Mouse (Mus musculus) kidney, embryonic 15.5 days (tissue): Measurements from ENCODE around the gene Elovl7. TPM values are rescaled to one million over a fixed set of nuclear protein-coding genes. Genes with fewer than 3 reads are reported as not detected.

ENCODE experiments used
- ATAC-seq: fragments of 200-750 bp; cut with Nextera tagmentation; replicated peaks from 2 replicates; pipeline ENCODE4 v1.8.0; 2017; ENCODE audit warnings: moderate TSS enrichment; ENCODE audit not compliant: low FRiP score
- H3K27ac ChIP-seq: fragments of 300-500 bp; sonication (generic); 2 replicates; pipeline ENCODE4 v1.5.1; 2015; ENCODE audit warnings: mild to moderate bottlenecking, inconsistent platforms
- H3K27me3 ChIP-seq: fragments of 300-500 bp; sonication (generic); 2 replicates; pipeline ENCODE4 v1.6.1; 2015; ENCODE audit warnings: inconsistent platforms
- H3K36me3 ChIP-seq: fragments of 300-500 bp; sonication (generic); 2 replicates; pipeline ENCODE4 v1.6.1; 2015; ENCODE audit warnings: inconsistent platforms
- H3K4me1 ChIP-seq: fragments of 300-500 bp; sonication (generic); 2 replicates; pipeline ENCODE4 v1.6.1; 2015; ENCODE audit warnings: inconsistent platforms
- H3K4me2 ChIP-seq: fragments of 300-500 bp; sonication (generic); 2 replicates; pipeline ENCODE4 v1.6.1; 2015; ENCODE audit warnings: moderate library complexity, mild to moderate bottlenecking, inconsistent platforms
- H3K4me3 ChIP-seq: fragments of 300-500 bp; sonication (generic); replicated peaks from 2 replicates; pipeline ENCODE4 v1.5.1; 2015; ENCODE audit warnings: mild to moderate bottlenecking, inconsistent platforms
- H3K9ac ChIP-seq: fragments of 300-500 bp; sonication (generic); 2 replicates; pipeline ENCODE4 v1.6.1; 2015; ENCODE audit warnings: mild to moderate bottlenecking, inconsistent platforms
- H3K9me3 ChIP-seq: fragments of 300-500 bp; sonication (generic); replicated peaks from 2 replicates; pipeline ENCODE4 v1.6.1; 2016; ENCODE audit warnings: inconsistent platforms
- WGBS: fragments of 180-500 bp; shearing (Covaris S2); methylation state at CpG from one replicate; pipeline ENCODE4 v1.1.7; 2015; ENCODE audit warnings: mixed read lengths; 5-methylcytosine and 5-hydroxymethylcytosine counted together
- polyA plus RNA-seq: library from polyadenylated mRNA; unstranded; fragments of >200 nt; fragmentation: Nextera tagmentation; extraction: Ambion mirVana; gene quantifications from 2 replicates; pipeline ENCODE4 v1.2.1, GENCODE M21; 2015

Gene Elovl7
- polyA plus RNA-seq, 1 experiment from 2014 or later: 14.6 TPM

GRCm38 (mm10) chr13:108315702-108316486, 101.7 kb downstream of the Elovl7 start, which contains the start of gene Depdc1b:
Gene Depdc1b, plus strand, starts transcription at chr13:108316332.
- peak within 1 kb of the TSS; percentile 73 for H3K9ac ChIP-seq
- peak within 1 kb of the TSS; percentile 88 for H3K4me3 ChIP-seq
- no peaks in the 10 kb centered on the region for H3K36me3 ChIP-seq
- WGBS: 1% methylated on average over 48 of the region's 48 CpGs
- H3K9me3 ChIP-seq: no peaks in the 10 kb centered on the region
- H3K27ac ChIP-seq: peak within 1 kb of the TSS; percentile 84
- H3K4me1 ChIP-seq: peaks cover 15% of the 10 kb centered on the region
- ATAC-seq: peak; percentile 99
- H3K27me3 ChIP-seq: 0 out of 2 replicates have a peak, but pooled peaks cover 3% of the 10 kb centered on the region
- peak within 1 kb of the TSS; percentile 95 for H3K4me2 ChIP-seq

- H3K9ac ChIP-seq: peak overlapping the region; percentile 73
- no peaks in the 10 kb centered on the region for H3K36me3 ChIP-seq
- peak; percentile 82 for ATAC-seq
- H3K4me2 ChIP-seq: peak overlapping the region; percentile 95
- peaks cover 15% of the 10 kb centered on the region for H3K4me1 ChIP-seq
- peak overlapping the region; percentile 84; the same call in 1 of the 2 replicates for H3K27ac ChIP-seq
- H3K27me3 ChIP-seq: 0 out of 2 replicates have a peak, but pooled peaks cover 3% of the 10 kb centered on the region
- no peaks in the 10 kb centered on the region for H3K9me3 ChIP-seq
- under 1% methylated on average over 32 of the region's 32 CpGs for WGBS
- peak overlapping the region; percentile 88 for H3K4me3 ChIP-seq
These were observed 102.3 kb downstream of the Elovl7 start for GRCm38 (mm10) chr13:108316487-108316903.

GRCm38 (mm10) chr13:108317414-108317813, 103.2 kb downstream of the Elovl7 start:
- H3K9me3 ChIP-seq: no peaks in the 10 kb centered on the region
- no peak for ATAC-seq
- H3K4me1 ChIP-seq: peaks cover 15% of the 10 kb centered on the region
- no peak overlapping the region for H3K9ac ChIP-seq
- H3K27me3 ChIP-seq: 0 out of 2 replicates have a peak, but pooled peaks cover 3% of the 10 kb centered on the region
- peak overlapping the region; percentile 88 for H3K4me3 ChIP-seq
- no peak overlapping the region for H3K27ac ChIP-seq
- 88% methylated on average over 2 of the region's 2 CpGs for WGBS
- H3K36me3 ChIP-seq: no peaks in the 10 kb centered on the region
- peak overlapping the region; percentile 95 for H3K4me2 ChIP-seq

GRCm38 (mm10) chr13:108319028-108319427, 104.8 kb downstream of the Elovl7 start:
- H3K9ac ChIP-seq: no peak overlapping the region

GRCm38 (mm10) chr13:108320216-108320615, 106.0 kb downstream of the Elovl7 start:
- H3K4me3 ChIP-seq: no peak overlapping the region
- no peak overlapping the region for H3K4me2 ChIP-seq
- H3K36me3 ChIP-seq: peaks cover 13% of the 10 kb centered on the region
- H3K9me3 ChIP-seq: no peaks in the 10 kb centered on the region
- 94% methylated on average over 8 of the region's 8 CpGs for WGBS
- no peak overlapping the region for H3K9ac ChIP-seq
- H3K4me1 ChIP-seq: peaks cover 19% of the 10 kb centered on the region
- H3K27me3 ChIP-seq: no peaks in the 10 kb centered on the region
- H3K27ac ChIP-seq: no peak overlapping the region
- no peak for ATAC-seq

More at GRCm38 (mm10) chr13:108319028-108319427, 104.8 kb downstream of the Elovl7 start:
- WGBS: 92% methylated on average over 8 of the region's 8 CpGs
- Histone ChIP-seq H3K27ac (no peak overlapping the region), H3K4me2 (no peak overlapping the region), H3K4me3 (no peak overlapping the region), H3K27me3 (no peaks in the 10 kb centered on the region), H3K4me1 (peaks cover 18% of the 10 kb centered on the region), H3K9me3 (no peaks in the 10 kb centered on the region), H3K36me3 (0 out of 2 replicates have a peak, but pooled peaks cover 3% of the 10 kb centered on the region)
- no peak for ATAC-seq

GRCm38 (mm10) chr13:108322466-108322865, 108.3 kb downstream of the Elovl7 start:
- Histone ChIP-seq H3K27ac (no peak overlapping the region), H3K4me2 (no peak overlapping the region), H3K27me3 (no peaks in the 10 kb centered on the region), H3K9me3 (no peaks in the 10 kb centered on the region), H3K4me1 (peaks cover 4% of the 10 kb centered on the region; the same call in 1 of the 2 replicates), H3K4me3 (no peak overlapping the region), H3K9ac (no peak overlapping the region), H3K36me3 (peaks cover 23% of the 10 kb centered on the region)
- WGBS: 77% methylated on average over 2 of the region's 2 CpGs
- ATAC-seq: no peak

- Histone ChIP-seq H3K4me1 (peaks cover 4% of the 10 kb centered on the region; the same call in 1 of the 2 replicates), H3K27me3 (no peaks in the 10 kb centered on the region), H3K27ac (no peak overlapping the region), H3K9ac (no peak overlapping the region), H3K9me3 (no peaks in the 10 kb centered on the region), H3K4me3 (no peak overlapping the region), H3K36me3 (peaks cover 23% of the 10 kb centered on the region), H3K4me2 (no peak overlapping the region)
- 90% methylated on average over 2 of the region's 2 CpGs for WGBS
- no peak for ATAC-seq
These were observed 109.1 kb downstream of the Elovl7 start for GRCm38 (mm10) chr13:108323317-108323716.

GRCm38 (mm10) chr13:108323866-108324829, 109.9 kb downstream of the Elovl7 start:
- no peak overlapping the region for H3K4me3 ChIP-seq
- H3K27ac ChIP-seq: peak overlapping the region; percentile 75
- ATAC-seq: peak; percentile 72
- peaks cover 4% of the 10 kb centered on the region; the same call in 1 of the 2 replicates for H3K4me1 ChIP-seq
- H3K9me3 ChIP-seq: no peaks in the 10 kb centered on the region
- H3K4me2 ChIP-seq: 0 out of 2 replicates have a peak overlapping the region, but pooled peaks have one; percentile 10
- 62% methylated on average over 22 of the region's 22 CpGs for WGBS
- peaks cover 23% of the 10 kb centered on the region for H3K36me3 ChIP-seq
- H3K9ac ChIP-seq: no peak overlapping the region
- no peaks in the 10 kb centered on the region for H3K27me3 ChIP-seq

- Histone ChIP-seq H3K4me2 (no peak overlapping the region), H3K9ac (no peak overlapping the region), H3K27me3 (no peaks in the 10 kb centered on the region), H3K4me1 (peaks cover 4% of the 10 kb centered on the region; the same call in 1 of the 2 replicates), H3K4me3 (no peak overlapping the region), H3K36me3 (peaks cover 23% of the 10 kb centered on the region), H3K9me3 (no peaks in the 10 kb centered on the region), H3K27ac (no peak overlapping the region)
- WGBS: 90% methylated on average over 5 of the region's 5 CpGs
- ATAC-seq: no peak
These were observed 111.7 kb downstream of the Elovl7 start for GRCm38 (mm10) chr13:108325871-108326270.

- H3K4me2 ChIP-seq: no peak overlapping the region
- H3K27me3 ChIP-seq: no peaks in the 10 kb centered on the region
- no peaks in the 10 kb centered on the region for H3K9me3 ChIP-seq
- no peak overlapping the region for H3K4me3 ChIP-seq
- 85% methylated on average over 10 of the region's 10 CpGs for WGBS
- no peak overlapping the region for H3K9ac ChIP-seq
- peaks cover 4% of the 10 kb centered on the region; the same call in 1 of the 2 replicates for H3K4me1 ChIP-seq
- peaks cover 23% of the 10 kb centered on the region for H3K36me3 ChIP-seq
- no peak overlapping the region for H3K27ac ChIP-seq
- ATAC-seq: peak; percentile 66; the same call in 1 of the 2 replicates
These were observed 112.1 kb downstream of the Elovl7 start for GRCm38 (mm10) chr13:108326351-108326750.

GRCm38 (mm10) chr13:108327047-108327446, 112.8 kb downstream of the Elovl7 start:
- whole genome bisulfite sequencing: 89% methylated on average over 7 of the region's 7 CpGs
- H3K4me1 ChIP-seq: peaks cover 4% of the 10 kb centered on the region; the same call in 1 of the 2 replicates
- peaks cover 23% of the 10 kb centered on the region for H3K36me3 ChIP-seq
- no peak overlapping the region for H3K9ac ChIP-seq
- no peak overlapping the region for H3K4me3 ChIP-seq
- no peak overlapping the region for H3K27ac ChIP-seq
- H3K27me3 ChIP-seq: no peaks in the 10 kb centered on the region
- H3K9me3 ChIP-seq: no peaks in the 10 kb centered on the region
- H3K4me2 ChIP-seq: no peak overlapping the region
- ATAC-seq: no peak
